Mouse (Mus musculus): ENCODE measurements at regions not wholly inside any gene's neighbourhood (a gene's known extent, or its start where the extent isn't known, plus 50 kb on each side); places are given as distances from the start of the nearest gene placed in this dataset.

GRCm38 (mm10) chr5:64576426-64577262 is 226.5 kb upstream of the Klf3 start:
- TF ChIP-seq CTCF (IDR thresholded peaks at IDR 0.05; ENCODE audit: extremely low read depth, insufficient read depth, low read length) (no peak), POLR2A (IDR thresholded peaks at IDR 0.05; ENCODE audit: extremely low read depth, insufficient read depth, low read length) (no peak)
